Mouse (Mus musculus) neutrophil, adult 5-6 weeks (primary cell): ENCODE data around the gene Map3k3. TPM values are rescaled to one million over a fixed set of nuclear protein-coding genes. Genes with fewer than 3 reads are reported as not detected.

Source experiments
- total RNA-seq: library from RNA; stranded (forward); fragments of 200-1000 nt; gene quantifications from 2 replicates; pipeline ENCODE4 v1.2.3, GENCODE M21; 2017

Gene Map3k3
- total RNA-seq, 1 experiment from 2014 or later: 224 TPM

Other genes starting within 250 kb of the Map3k3 start
- 0.74 TPM in 1 of 2 replicates, not detected in the other for gene Cyb561, start 131.3 kb upstream of the Map3k3 start, total RNA-seq
- 5.2 and 7.4 TPM in 2 replicates for gene Ace, start 116.7 kb upstream of the Map3k3 start, total RNA-seq
- not detected in 2 replicates for gene Ace3, start 89.9 kb upstream of the Map3k3 start, total RNA-seq
- gene Kcnh6, start 76.5 kb upstream of the Map3k3 start, total RNA-seq: 0.47 and 1.4 TPM in 2 replicates
- gene Dcaf7, start 47.7 kb upstream of the Map3k3 start, total RNA-seq: 46.9 and 48.4 TPM in 2 replicates
- gene Taco1, start 18.6 kb upstream of the Map3k3 start, total RNA-seq: 9.8 and 12.0 TPM in 2 replicates
- gene Gm10840, start 76.2 kb downstream of the Map3k3 start, total RNA-seq: 2.4 and 4.1 TPM in 2 replicates
- gene Limd2, start 76.2 kb downstream of the Map3k3 start, total RNA-seq: 145 and 154 TPM in 2 replicates
- gene Strada, start 117.6 kb downstream of the Map3k3 start, total RNA-seq: 34.6 and 36.5 TPM in 2 replicates
- 109 and 118 TPM in 2 replicates for gene Ccdc47, start 131.7 kb downstream of the Map3k3 start, total RNA-seq
- gene Ddx42, start 132.3 kb downstream of the Map3k3 start, total RNA-seq: 106 and 126 TPM in 2 replicates
- 60.0 and 63.8 TPM in 2 replicates for gene Ftsj3, start 171.5 kb downstream of the Map3k3 start, total RNA-seq
- gene Psmc5, start 171.5 kb downstream of the Map3k3 start, total RNA-seq: 53.5 and 58.3 TPM in 2 replicates
- 241 and 253 TPM in 2 replicates for gene Smarcd2, start 188.4 kb downstream of the Map3k3 start, total RNA-seq
- gene Tcam1, start 192.1 kb downstream of the Map3k3 start, total RNA-seq: not detected in 2 replicates
- 0.70 and 2.7 TPM in 2 replicates for gene Gh, start 217.3 kb downstream of the Map3k3 start, total RNA-seq
- gene Cd79b, start 230.1 kb downstream of the Map3k3 start, total RNA-seq: 904 and 938 TPM in 2 replicates